Mouse (Mus musculus) liver, postnatal 0 days (tissue): Measurements from ENCODE around the gene Snw1.
"Not testable (repeated sequence)": the region's sequence is repeated elsewhere in the genome, so short reads cannot be mapped to it uniquely, and the experiment has no call there.

ENCODE experiments used
- CTCF ChIP-seq: sonication (generic); IDR thresholded peaks from 2 replicates; pipeline ENCODE4 v1.5.1; 2016; ENCODE audit warnings: antibody characterized with exemption, low read depth
- EP300 ChIP-seq: IDR thresholded peaks from 2 replicates; pipeline ENCODE4 v1.6.1; 2016; ENCODE audit warnings: antibody characterized with exemption, low read depth, mild to moderate bottlenecking

DNA sequence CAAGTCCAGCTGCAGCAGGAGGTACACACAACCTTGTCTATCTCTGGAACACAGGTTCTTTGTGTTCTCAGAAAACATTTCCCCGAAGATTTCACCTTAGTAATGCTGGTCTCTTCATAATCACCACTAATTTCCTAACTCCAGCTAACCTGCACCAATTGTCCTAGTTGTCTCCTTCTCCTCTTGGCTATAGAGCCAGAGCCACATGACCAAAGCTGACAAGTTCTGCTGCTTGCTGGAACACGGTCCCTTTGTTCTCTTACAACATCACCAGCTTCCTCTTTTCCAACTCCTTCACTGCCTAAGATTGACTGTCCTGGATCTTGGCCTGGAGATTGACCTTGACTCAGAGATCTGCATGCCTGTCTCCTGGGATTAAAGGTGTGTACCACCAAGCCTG lies 16.6 kb upstream of the Snw1 start:
- not testable (repeated sequence) for TF ChIP-seq CTCF, EP300
